Mouse (Mus musculus): ENCODE data around the gene Aldob.
"Not testable (repeated sequence)": the region's sequence is repeated elsewhere in the genome, so short reads cannot be mapped to it uniquely, and the experiment has no call there.

The Aldob gene

GRCm38 (mm10) chr4:49535675-49536294, 13.6 kb downstream of the Aldob start:
- no peak for DNase-seq (ENCODE audit: low read depth, low spot score)

GRCm38 (mm10) chr4:49535036-49535435, 14.3 kb downstream of the Aldob start:
- no peak for DNase-seq (ENCODE audit: low read depth, low spot score)

- no peak for DNase-seq (ENCODE audit: low read depth, low spot score)
These were observed 26.8 kb downstream of the Aldob start for GRCm38 (mm10) chr4:49522576-49522975.

GRCm38 (mm10) chr4:49521346-49521745, 28.0 kb downstream of the Aldob start:
- peak; percentile 27 for DNase-seq (ENCODE audit: low read depth, low spot score)

- DNase-seq (ENCODE audit: low read depth, low spot score): peak; percentile 98
These were observed 28.6 kb downstream of the Aldob start, which contains the start of the genes Mrpl50 and Zfp189 for GRCm38 (mm10) chr4:49520572-49521340. Gene Mrpl50 (minus strand): TSS chr4:49521093. Gene Zfp189 (plus strand): TSS chr4:49521176.

GRCm38 (mm10) chr4:49519476-49519875, 29.9 kb downstream of the Aldob start:
- DNase-seq (ENCODE audit: low read depth, low spot score): peak; percentile 43

GRCm38 (mm10) chr4:49514441-49514840, 34.9 kb downstream of the Aldob start:
- DNase-seq (ENCODE audit: low read depth, low spot score): no peak

- DNase-seq (ENCODE audit: low read depth, low spot score): no peak
These were observed 36.7 kb downstream of the Aldob start for GRCm38 (mm10) chr4:49512636-49513035.

GRCm38 (mm10) chr4:49510236-49510835, 39.0 kb downstream of the Aldob start:
- DNase-seq (ENCODE audit: low read depth, low spot score): not testable (repeated sequence)

GRCm38 (mm10) chr4:49509183-49509582, 40.2 kb downstream of the Aldob start:
- DNase-seq (ENCODE audit: low read depth, low spot score): no peak

GRCm38 (mm10) chr4:49506386-49506785, 43.0 kb downstream of the Aldob start, which contains the start of gene Baat:
Gene Baat (minus strand): TSS chr4:49506557.
- no peak for DNase-seq (ENCODE audit: low read depth, low spot score)

- no peak for DNase-seq (ENCODE audit: low read depth, low spot score)
These were observed 45.8 kb downstream of the Aldob start for GRCm38 (mm10) chr4:49503563-49503962.

Data from 3T3-L1 (cell line).